ENCODE assay signal across 8 mouse cellular contexts in the genomic region with DNA sequence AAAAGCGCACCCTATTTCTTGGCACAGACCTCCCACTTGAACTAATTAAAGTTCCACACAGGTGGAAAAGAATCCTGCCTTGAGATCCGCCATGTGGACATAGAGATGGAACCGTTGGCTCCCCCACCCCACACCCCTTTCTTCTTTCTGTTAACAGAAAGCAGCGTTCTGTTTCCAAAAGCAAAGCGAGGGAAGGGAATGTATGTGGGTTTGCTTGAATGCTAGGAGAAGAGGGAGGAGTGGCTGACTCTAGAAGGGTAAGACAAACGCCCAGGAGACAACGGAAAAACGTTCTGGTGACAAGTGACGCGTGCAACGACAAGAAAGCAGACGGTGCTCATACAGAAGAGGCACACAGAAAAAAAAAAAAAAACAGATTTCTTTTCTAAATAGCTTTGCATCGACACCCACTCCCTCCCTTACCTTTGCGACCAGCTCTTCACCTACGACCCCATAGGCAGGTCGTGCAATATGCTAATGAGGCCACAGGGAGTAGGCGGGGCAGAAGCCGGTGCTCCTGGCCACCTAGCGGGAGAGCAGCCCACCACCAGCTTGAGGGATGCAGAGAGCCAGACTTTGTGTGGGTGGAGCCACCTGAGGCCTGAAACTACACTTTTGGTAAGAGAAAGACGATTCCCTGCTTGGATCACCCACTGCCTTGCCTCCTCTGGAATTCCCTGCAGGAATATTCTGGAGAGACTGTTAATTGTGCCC. TPM values are rescaled to one million over a fixed set of nuclear protein-coding genes. Genes with fewer than 3 reads are reported as not detected.
DNase-seq lines count a peak whose midpoint lies in the region; ATAC-seq and TF ChIP-seq lines count a peak whose summit lies in the region.

No protein-coding gene starts in this region.

- H3K27ac ChIP-seq in ES-E14 (ENCODE audit: insufficient read depth, low read depth, low read length, poor library complexity, severe bottlenecking), result peak overlapping the region; percentile 9; the same call in 1 of the 2 replicates
- H3K27ac ChIP-seq in brown adipose tissue, adult 24 weeks (replicated peaks; ENCODE audit: low read depth, low read length), result no peak overlapping the region
- peak overlapping the region; percentile 36 for H3K27ac ChIP-seq in forebrain, embryonic 13.5 days
- no peak overlapping the region for H3K27ac ChIP-seq in limb, embryonic 13.5 days
- H3K27ac ChIP-seq in midbrain, embryonic 13.5 days, result peak overlapping the region; percentile 69

- WGBS in forebrain, embryonic 13.5 days, result 2% methylated on average over 20 of the region's 20 CpGs
- 6% methylated on average over 20 of the region's 20 CpGs for WGBS in limb, embryonic 13.5 days
- 6% methylated on average over 20 of the region's 20 CpGs for WGBS in midbrain, embryonic 13.5 days

- H3K9me3 ChIP-seq in ES-E14 (ENCODE audit: control insufficient read depth, insufficient read depth, low read depth, low read length), result no peaks in the 10 kb centered on the region
- H3K9me3 ChIP-seq in forebrain, embryonic 13.5 days (replicated peaks), result no peaks in the 10 kb centered on the region
- no peaks in the 10 kb centered on the region for H3K9me3 ChIP-seq in limb, embryonic 13.5 days
- H3K9me3 ChIP-seq in midbrain, embryonic 13.5 days, result no peaks in the 10 kb centered on the region

- peak; percentile 92 for ATAC-seq in forebrain, embryonic 13.5 days
- peak; percentile 79 for ATAC-seq in limb, embryonic 13.5 days (ENCODE audit: low FRiP score, low read depth)
- ATAC-seq in midbrain, embryonic 13.5 days, result peak; percentile 93

- no peaks in the 10 kb centered on the region for H3K27me3 ChIP-seq in forebrain, embryonic 13.5 days
- H3K27me3 ChIP-seq in limb, embryonic 13.5 days, result no peaks in the 10 kb centered on the region
- no peaks in the 10 kb centered on the region for H3K27me3 ChIP-seq in midbrain, embryonic 13.5 days

- H3K4me3 ChIP-seq in ES-E14 (ENCODE audit: insufficient read depth in 1 of 2, low read depth in 1 of 2, low read length in 2 of 2, poor library complexity in 1 of 2, severe bottlenecking in 1 of 2), result peak overlapping the region; percentile 50 to 81
- peak overlapping the region; percentile 37 for H3K4me3 ChIP-seq in brown adipose tissue, adult 24 weeks (ENCODE audit: insufficient read depth, low read depth, low read length)
- peak overlapping the region; percentile 39 for H3K4me3 ChIP-seq in forebrain, embryonic 13.5 days
- peak overlapping the region; percentile 43 for H3K4me3 ChIP-seq in limb, embryonic 13.5 days
- H3K4me3 ChIP-seq in midbrain, embryonic 13.5 days (replicated peaks), result peak overlapping the region; percentile 40

- in situ Hi-C loops in ES-E14 (cut with MboI; ENCODE audit: low sequenced_read_pairs in 2 of 2, unreplicated experiment in 2 of 2), result no loop called here

- peak overlapping the region; percentile 62 for H3K4me2 ChIP-seq in forebrain, embryonic 13.5 days
- peak overlapping the region; percentile 70 for H3K4me2 ChIP-seq in limb, embryonic 13.5 days (replicated peaks)
- peak overlapping the region; percentile 62 for H3K4me2 ChIP-seq in midbrain, embryonic 13.5 days (replicated peaks)

- peak; percentile 81 for DNase-seq in ES-E14 (ENCODE audit: low read depth, low spot score)
- DNase-seq in induced T-regulatory cell, adult 2 months (ENCODE audit: low read depth), result peak; percentile 80
- peak; percentile 42 to 47 for DNase-seq in spleen, postnatal 36 days (ENCODE audit: low spot score in 2 of 2)
- DNase-seq in urinary bladder, postnatal 10 days (ENCODE audit: low spot score), result no peak

- H3K36me3 ChIP-seq in ES-E14 (ENCODE audit: control insufficient read depth, insufficient read depth, low read length, poor library complexity, severe bottlenecking), result no peaks in the 10 kb centered on the region
- no peaks in the 10 kb centered on the region for H3K36me3 ChIP-seq in forebrain, embryonic 13.5 days (ENCODE audit: poor library complexity, severe bottlenecking)
- H3K36me3 ChIP-seq in limb, embryonic 13.5 days, result no peaks in the 10 kb centered on the region
- no peaks in the 10 kb centered on the region for H3K36me3 ChIP-seq in midbrain, embryonic 13.5 days

- peak overlapping the region; percentile 33; the same call in 1 of the 2 replicates for H3K9ac ChIP-seq in ES-E14 (ENCODE audit: insufficient read depth, low read depth, low read length, poor library complexity, severe bottlenecking)
- peak overlapping the region; percentile 43 for H3K9ac ChIP-seq in forebrain, embryonic 13.5 days
- H3K9ac ChIP-seq in limb, embryonic 13.5 days, result peak overlapping the region; percentile 51
- peak overlapping the region; percentile 65 for H3K9ac ChIP-seq in midbrain, embryonic 13.5 days (replicated peaks)

- peaks cover 4 to 10% of the 10 kb centered on the region in 2 experiments; a peak in 3 of 4 replicates for H3K4me1 ChIP-seq in ES-E14 (ENCODE audit: control insufficient read depth in 2 of 2, insufficient read depth in 2 of 2, low read length in 2 of 2, poor library complexity in 1 of 2)
- peaks cover 8% of the 10 kb centered on the region for H3K4me1 ChIP-seq in brown adipose tissue, adult 24 weeks (ENCODE audit: control insufficient read depth, insufficient read depth, insufficient read length, low read length)
- H3K4me1 ChIP-seq in forebrain, embryonic 13.5 days, result peaks cover 21% of the 10 kb centered on the region
- peaks cover 26% of the 10 kb centered on the region for H3K4me1 ChIP-seq in limb, embryonic 13.5 days
- peaks cover 26% of the 10 kb centered on the region for H3K4me1 ChIP-seq in midbrain, embryonic 13.5 days (replicated peaks)

TF ChIP-seq in ES-E14, 5 proteins besides CTCF, POLR2A, EP300 and RAD21:
- TF ChIP-seq HCFC1 (IDR thresholded peaks at IDR 0.05; ENCODE audit: borderline replicate concordance, insufficient read depth, low read length), result no peak
- no peak for TF ChIP-seq MAFK (IDR thresholded peaks at IDR 0.05; ENCODE audit: insufficient read depth, low read depth, low read length)
- TF ChIP-seq ZC3H11A (IDR thresholded peaks at IDR 0.05; ENCODE audit: borderline replicate concordance, low read depth, low read length), result no peak

RNA-seq across cellular contexts. Expression of a gene that starts 27.9 kb away (rescaled TPM):
- total RNA-seq in ES-E14 (2012; rRNA removed), result 23.6 and 65.1 TPM in 2 replicates
- 112 and 114 TPM in 2 replicates for polyA plus RNA-seq in brown adipose tissue, adult 24 weeks (2012; ENCODE audit: insufficient read depth, insufficient read length, missing spikeins)
- polyA plus RNA-seq in forebrain, embryonic 13.5 days (2015; fragmentation: Nextera tagmentation; extraction: Ambion mirVana), result 485 and 515 TPM in 2 replicates
- polyA plus RNA-seq in limb, embryonic 13.5 days (2015; fragmentation: Nextera tagmentation; extraction: Ambion mirVana), result 434 and 448 TPM in 2 replicates
- polyA plus RNA-seq in midbrain, embryonic 13.5 days (2015; fragmentation: Nextera tagmentation; extraction: Ambion mirVana), result 437 and 479 TPM in 2 replicates

Comparison
In these comparisons a context has a peak if more than half of its experiments do, and no peak if none do; other contexts are left out.
1. H3K27ac ChIP-seq: peak in ES-E14 (single experiment), forebrain, embryonic 13.5 days (single experiment) and midbrain, embryonic 13.5 days (single experiment); none in brown adipose tissue, adult 24 weeks (single experiment) and limb, embryonic 13.5 days (single experiment).
2. Peak in every context shown above with its lines, with median percentiles within 50 percentile points of each other: H3K4me3 ChIP-seq, H3K9ac ChIP-seq, ATAC-seq and H3K4me2 ChIP-seq.